8 mouse cellular contexts compared by ENCODE assay signal in the genomic region with DNA sequence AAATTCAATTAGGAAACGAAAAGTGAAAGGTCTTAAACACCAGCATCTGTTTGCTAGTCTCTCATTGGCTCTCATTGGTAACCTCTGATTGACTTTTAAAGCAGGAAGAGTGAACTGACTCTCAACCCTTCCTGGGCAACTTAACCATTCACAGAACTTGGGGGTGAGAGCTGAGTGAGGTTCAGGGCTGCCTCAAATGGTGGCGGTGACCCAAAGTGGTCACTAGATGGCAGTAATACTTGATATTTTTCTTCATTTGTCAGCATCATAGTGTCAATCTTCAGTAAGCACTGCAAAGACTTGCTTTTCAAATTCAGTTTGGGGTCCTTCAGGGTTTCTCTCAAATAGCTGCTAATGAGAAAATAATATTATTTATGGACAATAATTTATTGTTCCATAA.
DNase-seq lines count a peak whose midpoint lies in the region; ATAC-seq and TF ChIP-seq lines count a peak whose summit lies in the region.
"Not testable (repeated sequence)": the region's sequence is repeated elsewhere in the genome, so short reads cannot be mapped to it uniquely, and the experiment has no call there.

No protein-coding gene starts in this region.

- 30% methylated on average over 2 of the region's 2 CpGs for WGBS in kidney, postnatal 0 days

- H3K36me3 ChIP-seq in kidney, postnatal 0 days (ENCODE audit: insufficient read depth, low read length), result not testable (repeated sequence)

- not testable (repeated sequence) for H3K4me2 ChIP-seq in kidney, postnatal 0 days (ENCODE audit: low read length)

- H3K27me3 ChIP-seq in kidney, postnatal 0 days (ENCODE audit: insufficient read depth, low read length), result not testable (repeated sequence)

- TF ChIP-seq POLR2A in embryonic fibroblast, embryonic 13.5 days (IDR thresholded peaks at IDR 0.05; ENCODE audit: low read depth, low read length), result not testable (repeated sequence)

- not testable (repeated sequence) for H3K4me3 ChIP-seq in embryonic fibroblast, embryonic 13.5 days (ENCODE audit: insufficient read depth, low read length); kidney, postnatal 0 days (replicated peaks; ENCODE audit: low read depth, low read length)

- not testable (repeated sequence) for ATAC-seq in kidney, postnatal 0 days (replicated peaks; ENCODE audit: low FRiP score, low read depth)

- H3K4me1 ChIP-seq in embryonic fibroblast, embryonic 13.5 days (ENCODE audit: control insufficient read depth, insufficient read depth, low read length); kidney, postnatal 0 days (replicated peaks; ENCODE audit: insufficient read depth, low read length): not testable (repeated sequence)

- peak; percentile 51 for DNase-seq in CD4-positive, CD25-positive, alpha-beta regulatory T cell, adult 2 months (ENCODE audit: low read depth, low spot score)
- DNase-seq in adrenal gland, postnatal 36 days, result peak; percentile 42 to 56
- DNase-seq in heart, adult 8-10 months (ENCODE audit: low spot score), result peak; percentile 60
- peak; percentile 1 for DNase-seq in kidney, postnatal 0 days (ENCODE audit: low spot score)
- peak; percentile 11 for DNase-seq in left cerebral cortex, postnatal 4 days
- peak; percentile 50 for DNase-seq in naive thymus-derived CD4-positive, alpha-beta T cell, adult 2 months (ENCODE audit: low read depth)
- peak; percentile 52 for DNase-seq in testis, postnatal 10 days (ENCODE audit: low spot score)

- H3K27ac ChIP-seq in embryonic fibroblast, embryonic 13.5 days (ENCODE audit: insufficient read depth, low read length); kidney, postnatal 0 days: not testable (repeated sequence)

- TF ChIP-seq CTCF in embryonic fibroblast, embryonic 13.5 days (IDR thresholded peaks at IDR 0.05; ENCODE audit: borderline replicate concordance, insufficient read depth, low read length), result peak; percentile 9; the same call in 1 of the 2 replicates
- TF ChIP-seq CTCF in kidney, postnatal 0 days (IDR thresholded peaks at IDR 0.05; ENCODE audit: low read depth), result peak; percentile 45; the same call in 1 of the 2 replicates

- H3K9ac ChIP-seq in kidney, postnatal 0 days (ENCODE audit: low read depth, low read length), result not testable (repeated sequence)

- intact Hi-C loops in left cerebral cortex, postnatal 4 days (cut with DNase I), result loop anchor here (10.0 kb wide), 1 partner anchor 257 kb away; no protein-coding TSS in a partner anchor

- not testable (repeated sequence) for H3K9me3 ChIP-seq in kidney, postnatal 0 days (replicated peaks; ENCODE audit: low read length)

Comparison
In these comparisons a context has a peak if more than half of its experiments do, and no peak if none do; other contexts are left out.
1. DNase-seq: peak in every context shown above with its lines; median percentile 60 in heart, adult 8-10 months; 52 in testis, postnatal 10 days; 51 in CD4-positive, CD25-positive, alpha-beta regulatory T cell, adult 2 months; 50 in naive thymus-derived CD4-positive, alpha-beta T cell, adult 2 months; 49 in adrenal gland, postnatal 36 days; 11 in left cerebral cortex, postnatal 4 days; 1 in kidney, postnatal 0 days.